Mouse (Mus musculus): ENCODE data around the gene Chd1.

Gene Chd1

DNA sequence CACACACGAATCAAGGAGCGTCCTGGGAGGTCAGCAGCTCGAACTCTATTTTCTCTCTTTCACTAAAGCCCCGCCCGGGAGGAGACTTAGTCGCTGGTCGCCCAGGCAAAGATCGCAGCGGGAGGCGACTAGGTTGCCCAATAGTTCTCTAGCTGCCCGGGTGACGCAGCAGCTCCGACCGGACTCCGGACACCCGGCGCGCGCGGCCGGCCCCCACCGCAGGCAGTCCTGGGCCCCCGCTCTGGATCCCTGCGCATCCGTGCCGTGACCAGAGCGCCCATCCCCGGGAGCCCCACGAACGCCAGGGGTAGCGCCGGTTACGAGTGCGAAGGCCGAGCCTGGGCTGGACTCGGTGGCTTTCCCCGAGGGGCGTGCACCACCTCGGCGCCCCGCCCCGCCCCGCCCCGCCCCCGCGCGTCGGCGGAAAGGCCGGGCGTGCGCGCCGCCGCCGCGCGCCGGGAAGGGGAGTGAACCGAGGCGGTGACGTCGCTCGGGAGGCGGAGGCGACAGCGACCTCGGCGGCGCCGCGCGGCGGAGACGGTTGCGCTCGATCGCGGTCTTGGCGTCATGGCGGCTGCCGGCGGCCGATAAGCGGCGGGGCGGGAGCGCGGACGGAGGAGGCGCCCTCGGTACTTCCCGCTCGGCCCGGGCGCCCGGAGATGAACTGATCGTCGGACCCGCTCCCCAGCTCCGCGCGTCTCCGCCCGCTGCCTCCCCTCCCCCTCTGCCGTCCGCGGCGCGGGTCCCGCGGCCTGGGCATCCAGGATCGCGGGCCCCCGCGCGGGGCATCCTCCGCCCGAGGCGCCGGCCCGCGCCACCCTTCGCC, at the start of gene Chd1:
Chd1 (plus strand) TSS at position 493 of the 826 bp plus-strand sequence.
- peak; percentile 78 for DNase-seq (ENCODE audit: low read depth, low spot score)

DNA sequence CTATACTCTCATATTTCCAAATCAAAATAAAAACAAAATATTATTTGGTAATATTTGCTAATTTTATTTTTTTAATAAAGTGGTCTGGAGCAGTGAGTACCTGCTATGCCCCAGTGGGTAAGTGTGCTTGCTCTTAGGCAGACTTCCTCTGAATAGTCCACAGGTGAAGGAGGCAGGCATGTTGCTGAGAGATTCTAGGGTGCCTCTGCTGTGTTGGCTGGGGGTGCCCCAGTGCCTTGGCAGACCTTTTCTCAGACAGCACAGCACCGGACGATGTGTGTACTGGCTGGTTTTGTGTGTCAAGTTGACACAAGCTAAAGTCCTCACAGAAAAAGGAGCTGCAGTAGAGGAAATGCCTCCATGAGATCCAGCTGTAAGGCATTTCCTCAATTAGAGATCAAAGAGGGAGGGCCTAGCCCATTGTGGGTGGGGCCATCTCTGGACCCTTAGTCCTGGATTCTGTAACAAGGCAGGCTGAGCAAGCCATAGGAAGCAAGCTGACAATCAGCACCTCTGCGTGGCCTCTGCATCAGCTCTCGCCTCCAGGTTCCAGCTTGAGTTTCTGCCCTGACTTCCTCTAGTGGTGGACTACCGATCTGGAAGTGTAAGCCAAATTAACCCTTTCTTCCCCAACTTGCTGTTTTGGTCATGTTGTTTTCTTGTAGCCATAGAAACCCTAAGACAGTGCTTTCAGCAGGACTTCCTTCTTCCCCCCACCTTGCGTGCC, 47.7 kb upstream of the Chd1 start:
- DNase-seq (ENCODE audit: low read depth, low spot score): peak; percentile 35

DNA sequence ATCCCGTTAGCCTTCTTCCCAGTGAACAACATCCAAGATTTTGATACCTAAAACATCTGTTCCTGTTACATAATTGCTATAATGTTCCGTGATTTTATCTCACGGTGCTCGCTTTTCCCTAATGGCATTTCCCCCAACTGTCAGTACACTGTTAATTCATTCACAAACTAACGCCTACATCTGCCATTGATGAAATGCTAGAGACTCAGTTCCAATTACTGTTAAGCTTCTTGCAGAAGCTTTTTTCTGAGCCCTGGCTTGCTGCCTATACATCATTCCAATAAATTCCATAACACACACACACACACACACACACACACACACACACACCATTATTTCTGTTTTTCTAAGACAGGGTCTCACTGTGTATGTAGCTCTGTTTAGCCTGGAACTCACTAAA, 31.9 kb upstream of the Chd1 start:
- DNase-seq (ENCODE audit: low read depth, low spot score): no peak

DNA sequence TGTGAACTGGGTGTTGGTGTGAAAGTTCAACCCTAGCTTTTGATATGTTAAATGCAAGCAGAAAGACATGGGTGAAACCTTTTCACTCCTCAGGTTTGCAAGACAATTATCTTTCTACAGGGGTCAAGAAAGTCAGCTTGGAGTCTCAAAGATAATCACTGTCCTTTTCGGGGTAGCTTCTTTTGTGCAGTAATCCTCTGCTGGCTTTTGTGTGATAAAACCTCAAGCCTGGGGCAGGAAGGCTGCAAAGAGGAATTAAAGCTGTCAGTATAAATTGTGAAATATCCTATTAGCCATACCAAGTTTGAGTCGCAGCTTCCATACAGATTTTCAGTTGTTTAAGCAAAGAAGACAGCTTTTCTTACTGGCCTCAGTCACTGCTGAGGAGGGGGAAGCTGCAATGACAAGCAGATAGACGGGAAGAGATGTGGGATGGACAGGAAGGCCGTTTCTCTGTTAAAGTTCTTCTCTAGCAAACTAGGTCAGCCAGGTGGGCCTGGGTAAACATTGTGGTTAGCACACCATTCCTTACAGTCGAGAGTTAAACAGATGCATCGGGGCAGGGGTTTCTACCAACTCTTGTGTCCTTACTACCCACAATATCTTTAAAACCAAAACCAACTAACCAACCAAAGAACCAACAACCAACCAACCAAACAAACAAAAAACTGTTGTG, 26.7 kb upstream of the Chd1 start:
- no peak for DNase-seq (ENCODE audit: low read depth, low spot score)

DNA sequence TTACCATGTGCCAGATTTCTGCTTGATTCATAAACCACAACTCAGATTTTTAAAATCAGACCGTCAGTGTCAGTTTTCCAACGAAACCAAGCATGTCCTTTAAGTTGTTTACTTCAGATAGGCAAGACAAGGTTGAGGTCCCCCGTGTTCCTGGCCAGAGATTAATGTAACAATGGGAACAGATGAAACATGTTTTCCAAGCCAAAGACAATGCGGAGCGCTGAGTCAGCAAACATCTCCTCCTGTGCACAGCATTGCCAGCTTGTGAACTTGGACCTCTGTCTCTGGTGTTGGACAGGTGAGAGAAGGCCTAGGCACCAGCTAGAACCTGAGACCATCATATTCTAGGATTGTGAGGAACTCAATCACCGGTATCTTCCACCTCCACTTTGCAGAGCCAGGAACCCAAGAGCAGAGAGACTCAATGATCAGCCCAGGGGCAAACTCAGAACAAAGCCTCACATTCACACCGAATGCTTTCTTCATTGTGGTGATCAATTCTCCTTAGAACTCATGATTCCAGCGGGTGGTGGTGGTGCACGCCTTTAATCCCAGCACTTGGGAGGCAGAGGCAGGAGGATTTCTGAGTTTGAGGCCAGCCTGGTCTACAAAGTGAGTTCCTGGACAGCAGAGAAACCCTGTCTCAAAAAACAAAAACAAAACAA, 24.7 kb upstream of the Chd1 start:
- no peak for DNase-seq (ENCODE audit: low read depth, low spot score)

DNA sequence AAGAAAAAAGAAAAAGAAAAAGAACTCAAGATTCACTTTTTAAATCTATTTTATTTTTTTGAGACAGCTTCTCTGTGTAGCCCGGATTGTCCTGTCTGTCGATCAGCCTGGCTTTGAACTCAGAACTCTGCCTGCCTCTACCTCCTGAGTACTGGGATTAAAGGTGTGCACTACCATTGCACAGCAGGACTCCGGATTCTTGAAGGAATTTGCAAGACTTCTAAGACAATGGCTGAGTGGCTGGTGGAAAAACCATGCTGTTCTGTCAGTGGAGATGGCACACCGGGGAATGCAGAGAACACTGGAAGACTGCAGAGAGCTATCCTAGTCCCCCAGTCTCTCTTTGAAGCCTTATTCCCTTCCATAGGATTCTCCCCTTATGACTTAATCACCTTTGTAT, 24.1 kb upstream of the Chd1 start:
- DNase-seq (ENCODE audit: low read depth, low spot score): no peak

DNA sequence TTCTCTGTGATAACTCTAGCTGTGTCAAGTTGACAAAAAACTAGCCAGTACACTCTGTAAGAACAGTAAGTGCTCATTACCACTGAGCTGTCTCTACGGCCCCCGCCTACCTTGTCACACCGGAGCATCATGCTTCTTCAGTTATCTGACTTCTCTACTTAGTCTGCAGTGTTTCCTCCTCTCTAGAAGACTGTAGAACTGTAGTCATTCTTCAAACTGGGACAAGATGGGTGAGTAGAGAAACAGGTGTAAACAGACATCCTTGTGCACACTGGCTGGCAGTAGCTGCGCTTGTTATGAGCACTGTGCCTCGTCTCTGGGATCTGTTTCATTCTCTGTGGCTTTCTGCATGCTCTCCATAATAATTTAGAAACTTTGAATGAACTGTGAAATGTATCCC, 18.4 kb upstream of the Chd1 start:
- DNase-seq (ENCODE audit: low read depth, low spot score): no peak

DNA sequence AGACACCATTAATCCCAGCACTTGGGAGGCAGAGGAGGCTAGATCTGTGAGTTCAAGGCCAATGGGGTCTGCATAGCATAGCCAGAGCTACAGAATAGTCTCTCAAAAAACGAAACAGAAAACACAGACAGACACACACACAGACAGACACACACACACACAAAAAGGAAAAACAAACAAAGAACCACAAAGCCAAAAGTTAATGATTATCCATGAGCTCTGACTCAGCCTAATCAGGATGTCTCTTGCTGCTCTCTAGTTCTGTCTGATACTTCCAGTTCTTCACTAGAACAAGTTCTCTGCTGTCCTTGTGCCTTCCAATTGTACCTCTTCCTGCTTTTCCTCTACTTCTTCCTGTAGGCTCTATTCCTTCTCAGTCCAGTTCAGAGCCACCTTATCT, 14.5 kb upstream of the Chd1 start:
- DNase-seq (ENCODE audit: low read depth, low spot score): no peak

DNA sequence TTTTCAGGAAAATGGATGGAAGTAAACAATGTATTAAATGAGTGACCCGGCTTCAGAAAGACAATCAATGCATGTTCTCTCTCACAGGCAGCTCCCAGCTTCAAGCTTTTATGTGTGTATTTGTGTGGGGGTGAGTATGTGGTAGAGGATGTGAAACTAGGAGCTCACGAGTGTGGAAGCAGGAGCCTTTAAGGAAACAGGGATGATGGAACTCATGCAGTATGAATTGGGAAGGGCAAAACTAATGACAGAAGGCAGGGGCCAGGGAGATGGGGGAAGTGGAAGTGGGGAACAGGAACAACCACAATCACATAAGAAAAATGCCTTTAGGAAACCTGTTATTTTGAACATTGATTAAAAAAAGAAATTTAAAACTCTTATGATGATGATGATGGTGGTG, 9.2 kb upstream of the Chd1 start:
- no peak for DNase-seq (ENCODE audit: low read depth, low spot score)

DNA sequence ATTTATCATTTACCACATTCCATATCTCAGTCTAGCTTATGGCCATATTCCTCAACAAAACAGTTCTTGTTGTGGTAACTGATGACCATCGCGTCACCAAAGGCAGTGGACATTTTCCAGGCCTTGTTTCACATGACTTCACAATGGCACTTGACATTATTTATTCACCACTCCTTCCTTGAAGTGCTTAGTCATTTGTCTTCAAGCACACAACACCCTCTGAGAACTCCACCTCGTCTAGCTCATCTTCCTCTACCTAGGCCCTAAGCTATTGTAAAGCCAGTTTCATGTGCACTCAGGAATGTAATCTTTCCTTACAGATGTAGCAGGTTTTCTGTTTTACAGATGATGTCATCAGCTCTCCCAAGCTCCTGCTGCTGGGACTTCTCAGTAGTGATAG, 5.8 kb upstream of the Chd1 start:
- no peak for DNase-seq (ENCODE audit: low read depth, low spot score)

DNA sequence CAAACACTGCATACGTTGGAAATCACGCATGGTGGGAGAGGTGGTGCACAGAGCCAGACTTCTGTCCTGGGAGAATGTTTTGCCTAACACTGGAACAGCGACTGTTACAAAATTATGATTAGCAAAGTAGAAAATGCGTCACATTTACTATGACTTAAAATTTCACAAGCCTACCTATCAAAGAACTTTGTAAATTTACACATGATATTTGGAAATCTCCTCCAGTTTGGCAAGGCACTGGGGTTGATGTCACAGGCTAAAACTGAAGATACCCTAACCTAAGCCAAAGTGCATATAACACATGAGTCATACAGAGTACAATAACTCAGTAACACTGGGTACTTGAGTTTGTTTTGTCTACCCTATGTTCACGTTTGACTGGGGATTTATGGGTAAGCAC, 3.3 kb upstream of the Chd1 start:
- no peak for DNase-seq (ENCODE audit: low read depth, low spot score)

DNA sequence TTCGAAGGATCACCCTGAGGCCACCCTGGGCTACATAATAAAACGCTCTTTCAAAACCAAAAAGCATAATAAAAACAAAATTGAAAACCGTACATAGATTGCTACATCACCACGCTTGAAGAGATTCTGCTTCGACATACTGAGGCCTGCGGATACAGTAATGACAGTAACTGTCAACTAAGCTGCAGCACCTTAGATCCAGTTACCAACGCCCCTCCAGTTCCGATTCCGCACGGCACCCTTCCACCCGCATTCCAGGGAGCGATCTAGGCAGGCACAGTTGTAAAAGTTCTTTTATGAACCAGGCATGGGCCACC, 651 bp upstream of the Chd1 start:
- DNase-seq (ENCODE audit: low read depth, low spot score): no peak

DNA sequence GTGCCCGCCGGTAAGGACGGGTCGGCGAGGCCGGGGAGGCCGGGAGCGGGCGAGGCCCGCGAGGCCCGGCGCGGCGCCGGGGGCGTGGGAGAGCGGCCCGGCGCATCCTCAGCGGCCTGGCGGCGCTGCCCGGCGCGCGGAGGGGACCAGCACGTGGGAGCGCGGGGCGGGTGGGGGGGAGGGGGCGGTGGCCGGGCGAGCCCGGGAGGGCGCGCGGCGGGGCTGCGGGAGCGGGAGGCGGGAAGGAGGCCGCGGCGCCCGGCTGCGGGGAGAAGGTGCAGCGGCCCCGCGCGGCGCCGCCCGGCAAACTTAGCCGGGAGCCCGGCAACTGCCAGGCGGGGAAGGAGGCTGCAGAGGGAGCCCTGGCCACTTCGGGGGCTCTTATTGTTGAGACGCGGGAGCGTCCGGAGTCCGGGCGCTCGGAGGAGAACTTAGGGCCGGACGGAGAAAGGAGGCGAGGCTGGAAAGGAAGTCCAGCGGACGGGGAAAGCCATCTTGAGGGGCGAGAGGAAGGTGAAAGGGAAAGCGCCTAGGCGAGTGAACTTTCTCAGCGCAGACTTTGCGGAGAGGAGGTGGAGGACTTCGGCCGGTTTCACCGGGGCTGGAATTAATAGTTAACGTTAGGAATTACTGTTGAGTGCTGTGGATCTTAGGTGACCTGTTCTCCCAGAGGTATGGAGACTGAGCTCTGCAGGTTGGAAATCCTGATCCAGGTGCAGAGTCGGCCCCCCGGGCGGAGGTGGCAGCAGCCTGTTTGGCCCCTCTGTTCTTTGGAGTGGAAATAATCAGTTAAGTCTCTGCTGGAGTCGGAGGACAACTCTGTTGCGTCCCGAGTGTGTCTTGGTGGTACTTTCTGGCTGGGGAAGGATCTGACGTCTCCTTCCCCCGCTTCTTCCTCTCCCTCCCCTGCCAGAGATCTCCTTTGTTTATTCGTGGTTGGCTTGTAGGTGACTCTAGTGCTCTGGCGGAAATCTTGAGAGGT, 827 bp downstream of the Chd1 start:
- DNase-seq (ENCODE audit: low read depth, low spot score): peak; percentile 16

DNA sequence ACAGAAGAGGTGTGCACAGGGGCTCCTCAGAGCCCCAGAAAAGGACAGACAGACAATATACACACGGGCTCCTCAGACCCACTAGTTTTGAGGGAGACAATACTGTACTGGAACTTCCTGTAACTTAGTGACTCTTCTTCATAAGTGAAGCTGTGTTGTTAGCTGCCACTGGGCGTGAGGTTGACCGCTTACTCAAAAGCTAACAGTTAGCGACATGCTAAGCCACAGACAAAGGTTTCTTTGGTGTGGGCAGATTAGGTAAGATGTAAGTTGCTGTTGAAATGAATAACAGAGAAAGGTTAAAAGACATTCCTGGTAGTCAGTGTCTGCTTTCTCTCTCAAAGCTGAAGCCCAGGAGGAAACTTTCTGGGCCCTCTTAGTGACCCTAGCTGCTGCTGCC, 9.7 kb downstream of the Chd1 start:
- no peak for DNase-seq (ENCODE audit: low read depth, low spot score)

DNA sequence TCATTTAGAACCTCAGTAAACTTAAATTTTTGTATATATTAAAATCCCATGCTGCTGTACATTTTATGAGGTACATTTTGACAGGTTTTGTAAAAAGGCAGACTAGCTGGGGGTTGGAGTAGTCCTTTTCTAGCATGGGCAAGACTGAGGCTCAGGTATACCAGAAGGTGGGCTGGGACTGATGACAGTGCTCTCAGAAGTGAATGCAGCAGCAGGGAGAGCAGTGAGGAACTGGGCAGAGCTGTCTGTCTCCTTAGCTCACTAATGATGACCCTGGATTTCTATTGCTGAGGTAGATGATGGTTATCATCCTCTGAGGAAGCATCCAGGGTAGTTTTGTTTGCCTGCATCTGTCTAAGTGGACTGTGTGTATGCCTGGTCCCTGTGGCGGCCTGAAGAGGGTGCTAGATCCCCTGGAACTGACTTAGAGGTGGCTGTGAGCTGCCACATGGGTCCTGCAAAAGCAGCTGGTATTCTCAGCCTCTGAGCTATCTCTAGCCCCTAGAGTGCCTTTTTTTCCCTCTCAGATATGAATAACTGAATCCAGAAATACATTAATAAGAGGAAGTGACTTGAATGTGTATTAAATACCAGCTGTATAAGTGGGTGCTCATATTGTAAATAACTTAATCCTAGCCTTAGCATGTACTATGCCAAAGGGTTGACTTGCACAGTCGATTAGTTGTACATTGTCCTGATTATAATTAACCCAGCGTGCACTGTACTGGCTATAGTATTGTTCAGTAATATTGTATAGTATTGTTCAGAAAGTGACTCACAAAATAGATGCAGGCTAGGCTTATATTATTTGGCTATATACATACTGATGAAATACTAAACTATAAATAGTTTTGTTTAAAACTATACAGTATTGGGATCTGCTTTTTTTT, 10.5 kb downstream of the Chd1 start:
- DNase-seq (ENCODE audit: low read depth, low spot score): no peak

DNA sequence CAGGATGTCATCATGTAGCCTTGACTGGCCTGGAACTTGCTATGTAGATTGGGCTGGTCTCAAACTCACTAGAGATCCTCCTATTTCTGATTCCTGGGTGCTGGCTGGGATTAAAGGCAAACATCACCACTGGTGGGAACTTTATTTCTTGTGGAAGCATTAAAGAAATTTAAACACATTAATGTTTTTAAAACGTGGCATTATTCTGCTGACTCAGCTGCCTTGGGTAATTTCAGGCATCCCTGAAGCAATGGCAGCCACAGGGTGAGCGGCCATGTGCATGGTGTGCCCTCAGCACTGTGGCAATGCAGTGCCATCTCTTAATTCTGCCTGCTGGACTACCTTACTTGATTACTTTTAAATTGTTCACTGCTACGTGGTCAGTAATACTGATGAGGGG, 11.2 kb downstream of the Chd1 start:
- no peak for DNase-seq (ENCODE audit: low read depth, low spot score)

DNA sequence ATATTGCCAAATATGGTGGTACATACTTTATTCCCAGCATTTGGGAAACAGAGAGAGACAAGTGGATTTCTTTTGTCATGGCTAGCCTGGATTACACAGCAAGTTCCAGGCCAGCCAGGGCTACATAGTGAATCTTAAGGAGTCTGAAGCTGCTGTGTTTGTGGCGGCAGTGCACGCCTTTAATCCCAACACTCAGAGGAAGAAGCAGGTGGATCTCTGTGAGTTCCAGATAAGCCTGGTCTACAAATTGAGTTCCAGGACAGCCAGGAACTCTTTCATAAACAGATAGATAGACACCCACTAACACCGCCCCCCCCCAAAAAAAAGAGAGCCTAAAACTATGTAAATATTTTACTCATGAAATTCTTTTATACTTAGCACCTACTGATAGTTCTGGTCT, 16.1 kb downstream of the Chd1 start:
- DNase-seq (ENCODE audit: low read depth, low spot score): no peak

DNA sequence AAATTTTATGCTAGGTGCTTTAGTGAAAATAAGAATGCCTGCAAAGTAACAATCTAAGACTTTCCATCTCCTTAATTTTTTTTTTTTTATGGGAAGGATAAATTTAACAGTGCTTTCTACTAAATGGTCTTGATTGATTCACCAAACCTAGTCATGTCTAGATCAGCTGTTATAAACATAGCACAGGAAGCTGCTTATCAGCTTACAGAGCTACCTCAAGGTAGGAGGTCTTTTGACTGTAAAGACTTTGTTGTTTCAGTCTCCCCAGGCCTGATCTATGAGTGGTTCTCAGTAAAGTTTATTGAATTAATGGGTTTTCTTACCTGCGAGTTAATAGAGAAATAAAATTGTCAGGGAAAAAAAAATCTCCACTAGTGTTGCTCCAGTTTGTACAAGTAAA, 18.5 kb downstream of the Chd1 start:
- DNase-seq (ENCODE audit: low read depth, low spot score): no peak

DNA sequence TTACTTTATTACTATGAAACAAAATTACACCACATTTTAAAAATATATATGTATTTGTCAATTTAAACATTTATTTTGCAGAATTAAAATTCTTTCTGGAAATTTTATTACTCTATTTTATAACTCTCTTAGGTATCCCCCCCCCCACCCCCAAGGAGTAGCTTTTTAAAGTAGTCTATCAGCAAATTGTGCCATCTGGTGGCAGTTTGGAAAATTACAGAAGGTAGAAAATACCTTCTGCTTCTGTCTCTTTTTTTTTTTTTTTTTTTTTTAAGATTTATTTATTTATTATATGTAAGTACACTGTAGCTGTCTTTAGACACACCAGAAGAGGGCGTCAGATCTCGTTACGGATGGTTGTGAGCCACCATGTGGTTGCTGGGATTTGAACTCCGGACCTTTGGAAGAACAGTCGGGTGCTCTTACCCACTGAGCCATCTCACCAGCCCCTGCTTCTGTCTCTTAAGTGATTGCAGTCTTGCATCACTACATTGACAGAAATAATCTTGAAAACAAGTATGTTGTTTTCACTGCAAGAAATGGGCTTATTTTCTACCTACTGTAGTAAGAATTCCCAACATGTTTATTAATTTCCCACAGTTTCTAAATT, 19.2 kb downstream of the Chd1 start:
- DNase-seq (ENCODE audit: low read depth, low spot score): peak; percentile 20

DNA sequence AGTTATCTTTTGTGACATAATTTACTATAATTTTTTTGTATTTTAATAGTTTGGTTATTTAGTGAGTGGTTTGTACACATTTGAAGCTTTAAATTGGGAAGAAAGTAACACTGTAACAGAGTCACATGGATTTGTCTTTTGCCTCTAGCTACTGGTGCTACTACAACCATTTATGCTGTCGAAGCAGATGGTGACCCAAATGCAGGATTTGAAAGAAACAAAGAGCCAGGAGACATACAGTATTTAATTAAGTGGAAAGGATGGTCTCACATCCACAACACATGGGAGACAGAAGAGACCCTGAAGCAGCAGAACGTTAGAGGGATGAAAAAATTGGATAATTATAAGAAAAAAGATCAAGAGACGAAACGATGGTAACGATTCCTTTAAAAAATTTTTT, 26.9 kb downstream of the Chd1 start:
- DNase-seq (ENCODE audit: low read depth, low spot score): no peak

Data from embryo, embryonic 11.5 days (tissue).